Mouse (Mus musculus) liver, embryonic 11.5 days (tissue): ENCODE data around the gene Foxl1. TPM values are rescaled to one million over a fixed set of nuclear protein-coding genes. Genes with fewer than 3 reads are reported as not detected.

Source experiments
- ATAC-seq: fragments of 200-750 bp; cut with Nextera tagmentation; replicated peaks from 2 replicates; pipeline ENCODE4 v1.8.0; 2017; ENCODE audit warnings: moderate number of reproducible peaks, mild to moderate bottlenecking, moderate TSS enrichment, moderate library complexity; ENCODE audit not compliant: low FRiP score
- DNase-seq: peaks from one replicate; pipeline ENCODE4 v3.0.0-alpha.2; 2017; ENCODE audit warnings: low spot score
- H3K27ac ChIP-seq: fragments of 300-500 bp; sonication (generic); 2 replicates; pipeline ENCODE4 v1.5.1; 2014; ENCODE audit warnings: mild to moderate bottlenecking, low read depth, low read length, control low read depth
- H3K27me3 ChIP-seq: fragments of 300-500 bp; sonication (generic); replicated peaks from 2 replicates; pipeline ENCODE4 v1.6.1; 2014; ENCODE audit warnings: low read length, mixed read lengths; ENCODE audit not compliant: control insufficient read depth, insufficient read depth
- H3K36me3 ChIP-seq: fragments of 300-500 bp; sonication (generic); 2 replicates; pipeline ENCODE4 v1.6.1; 2014; ENCODE audit warnings: mild to moderate bottlenecking, low read length, moderate library complexity, mixed read lengths; ENCODE audit not compliant: control insufficient read depth, insufficient read depth
- H3K4me1 ChIP-seq: fragments of 300-500 bp; sonication (generic); replicated peaks from 2 replicates; pipeline ENCODE4 v1.6.1; 2014; ENCODE audit warnings: low read length, mixed read lengths; ENCODE audit not compliant: control insufficient read depth, insufficient read depth
- H3K4me2 ChIP-seq: fragments of 300-500 bp; sonication (generic); 2 replicates; pipeline ENCODE4 v1.6.1; 2014; ENCODE audit warnings: mild to moderate bottlenecking, control low read depth, moderate library complexity
- H3K4me3 ChIP-seq: fragments of 300-500 bp; sonication (generic); 2 replicates; pipeline ENCODE4 v1.5.1; 2014; ENCODE audit warnings: low read depth, low read length, control low read depth
- H3K9ac ChIP-seq: fragments of 300-500 bp; sonication (generic); 2 replicates; pipeline ENCODE4 v1.6.1; 2014; ENCODE audit warnings: low read depth, low read length, control low read depth
- H3K9me3 ChIP-seq: fragments of 300-500 bp; sonication (generic); 2 replicates; pipeline ENCODE4 v1.6.1; 2016; ENCODE audit warnings: low read length, inconsistent platforms, mixed read lengths; ENCODE audit not compliant: control insufficient read depth
- WGBS: fragments of 180-500 bp; shearing (Covaris S2); extraction: QIAGEN DNeasy Blood & Tissue Kit; methylation state at CpG from one replicate; pipeline ENCODE4 v1.1.7; 2014; 5-methylcytosine and 5-hydroxymethylcytosine counted together
- polyA plus RNA-seq: library from polyadenylated mRNA; unstranded; fragments of >200 nt; fragmentation: Nextera tagmentation; extraction: Ambion mirVana; gene quantifications from 2 replicates; pipeline ENCODE4 v1.2.1, GENCODE M21; 2014

Gene Foxl1
- polyA plus RNA-seq, 1 experiment from 2014 or later: 0.73 TPM

- Histone ChIP-seq H3K27me3 (peaks cover 7% of the 10 kb centered on the region; the same call in 1 of the 2 replicates), H3K4me3 (peak within 1 kb of the TSS; percentile 91), H3K36me3 (peaks cover 6% of the 10 kb centered on the region; the same call in 1 of the 2 replicates), H3K9me3 (no peaks in the 10 kb centered on the region), H3K9ac (peak within 1 kb of the TSS; percentile 87), H3K27ac (peak within 1 kb of the TSS; percentile 38; the same call in 1 of the 2 replicates), H3K4me1 (peaks cover 11% of the 10 kb centered on the region), H3K4me2 (peak within 1 kb of the TSS; percentile 93)
- ATAC-seq (peak; percentile 93), DNase-seq (peak; percentile 98)
- WGBS: 2% methylated on average over 75 of the region's 75 CpGs
Observed at GRCm38 (mm10) chr8:121107668-121108656, 19.8 kb upstream of the Foxl1 start, which contains the start of gene Mthfsd. Gene Mthfsd (minus strand): TSS chr8:121108392.

GRCm38 (mm10) chr8:121108657-121109056 is 19.1 kb upstream of the Foxl1 start:
- H3K9ac ChIP-seq: peak overlapping the region; percentile 87
- H3K36me3 ChIP-seq: no peaks in the 10 kb centered on the region
- H3K4me1 ChIP-seq: peaks cover 13% of the 10 kb centered on the region
- H3K27me3 ChIP-seq: peaks cover 10% of the 10 kb centered on the region
- ATAC-seq (no peak), DNase-seq (no peak)
- peak overlapping the region; percentile 93 for H3K4me2 ChIP-seq
- H3K27ac ChIP-seq: no peak overlapping the region
- no peaks in the 10 kb centered on the region for H3K9me3 ChIP-seq
- WGBS: 11% methylated on average over 5 of the region's 5 CpGs
- peak overlapping the region; percentile 91 for H3K4me3 ChIP-seq

- 28% methylated on average over 7 of the region's 7 CpGs for WGBS
- Histone ChIP-seq H3K9ac (no peak overlapping the region), H3K36me3 (no peaks in the 10 kb centered on the region), H3K4me3 (no peak overlapping the region), H3K27ac (no peak overlapping the region), H3K9me3 (no peaks in the 10 kb centered on the region), H3K27me3 (peaks cover 36% of the 10 kb centered on the region), H3K4me1 (peaks cover 14% of the 10 kb centered on the region), H3K4me2 (no peak overlapping the region)
- DNase-seq (no peak), ATAC-seq (no peak)
Observed at GRCm38 (mm10) chr8:121111145-121111907, 16.4 kb upstream of the Foxl1 start.

GRCm38 (mm10) chr8:121113261-121113660 is 14.5 kb upstream of the Foxl1 start:
- ATAC-seq: peak; percentile 46
- H3K4me1 ChIP-seq: peaks cover 5% of the 10 kb centered on the region
- peak; percentile 92 for DNase-seq
- H3K4me3 ChIP-seq: no peak overlapping the region
- no peaks in the 10 kb centered on the region for H3K9me3 ChIP-seq
- WGBS: 2% methylated on average over 21 of the region's 21 CpGs
- H3K27ac ChIP-seq: no peak overlapping the region
- no peak overlapping the region for H3K4me2 ChIP-seq
- no peak overlapping the region for H3K9ac ChIP-seq
- peaks cover 56% of the 10 kb centered on the region for H3K27me3 ChIP-seq
- H3K36me3 ChIP-seq: no peaks in the 10 kb centered on the region

GRCm38 (mm10) chr8:121115136-121115535 is 12.6 kb upstream of the Foxl1 start:
- H3K4me3 ChIP-seq: 0 out of 2 replicates have a peak overlapping the region, but pooled peaks have one; percentile 7
- ATAC-seq: no peak
- 3% methylated on average over 25 of the region's 25 CpGs for WGBS
- peak overlapping the region; percentile 39 for H3K4me2 ChIP-seq
- H3K27ac ChIP-seq: no peak overlapping the region
- H3K9me3 ChIP-seq: no peaks in the 10 kb centered on the region
- no peak overlapping the region for H3K9ac ChIP-seq
- H3K36me3 ChIP-seq: no peaks in the 10 kb centered on the region
- H3K27me3 ChIP-seq: peaks cover 74% of the 10 kb centered on the region
- H3K4me1 ChIP-seq: peaks cover 3% of the 10 kb centered on the region
- DNase-seq: no peak

GRCm38 (mm10) chr8:121115948-121116347 is 11.8 kb upstream of the Foxl1 start, which contains the start of gene Foxc2:
Gene Foxc2 (plus strand): TSS chr8:121116171.
- peak within 1 kb of the TSS; percentile 50 for H3K4me3 ChIP-seq
- peak within 1 kb of the TSS; percentile 84 for H3K4me2 ChIP-seq
- H3K27me3 ChIP-seq: peaks cover 82% of the 10 kb centered on the region
- WGBS: under 1% methylated on average over 25 of the region's 25 CpGs
- peaks cover 3% of the 10 kb centered on the region for H3K4me1 ChIP-seq
- no peak for DNase-seq
- H3K9ac ChIP-seq: peak within 1 kb of the TSS; percentile 59
- no peaks in the 10 kb centered on the region for H3K9me3 ChIP-seq
- no peak for ATAC-seq
- peak within 1 kb of the TSS; percentile 73 for H3K27ac ChIP-seq
- no peaks in the 10 kb centered on the region for H3K36me3 ChIP-seq

- peaks cover 3% of the 10 kb centered on the region for H3K4me1 ChIP-seq
- 1% methylated on average over 55 of the region's 55 CpGs for WGBS
Observed at GRCm38 (mm10) chr8:121116591-121117185, 11.1 kb upstream of the Foxl1 start.

GRCm38 (mm10) chr8:121117186-121117651 is 10.5 kb upstream of the Foxl1 start:
- 2% methylated on average over 62 of the region's 62 CpGs for WGBS
- Histone ChIP-seq H3K4me2 (peak overlapping the region; percentile 84), H3K4me3 (peak overlapping the region; percentile 50), H3K27me3 (peaks cover 92% of the 10 kb centered on the region), H3K4me1 (peaks cover 3% of the 10 kb centered on the region), H3K9ac (peak overlapping the region; percentile 48), H3K9me3 (no peaks in the 10 kb centered on the region), H3K27ac (0 out of 2 replicates have a peak overlapping the region, but pooled peaks have one; percentile 6), H3K36me3 (no peaks in the 10 kb centered on the region; the same call in 1 of the 2 replicates)
- ATAC-seq (no peak), DNase-seq (no peak)

More at GRCm38 (mm10) chr8:121116591-121117185, 11.1 kb upstream of the Foxl1 start:
- DNase-seq (no peak), ATAC-seq (peak; percentile 46; the same call in 1 of the 2 replicates)
- H3K4me2 ChIP-seq: peak overlapping the region; percentile 84
- no peaks in the 10 kb centered on the region for H3K9me3 ChIP-seq
- H3K27me3 ChIP-seq: peaks cover 88% of the 10 kb centered on the region
- H3K9ac ChIP-seq: peak overlapping the region; percentile 59; the same call in 1 of the 2 replicates
- no peaks in the 10 kb centered on the region; the same call in 1 of the 2 replicates for H3K36me3 ChIP-seq
- peak overlapping the region; percentile 73 for H3K27ac ChIP-seq
- H3K4me3 ChIP-seq: peak overlapping the region; percentile 50
